Mouse (Mus musculus) stomach, embryonic 14.5 days (tissue): ENCODE data around the gene Adgrg6. TPM values are rescaled to one million over a fixed set of nuclear protein-coding genes. Genes with fewer than 3 reads are reported as not detected.

Experiments
- polyA plus RNA-seq: library from polyadenylated mRNA; unstranded; fragments of >200 nt; fragmentation: Nextera tagmentation; extraction: Ambion mirVana; gene quantifications from 2 replicates; pipeline ENCODE4 v1.2.1, GENCODE M21; 2014

Gene Adgrg6
- polyA plus RNA-seq, 1 experiment from 2014 or later, result 5.6 TPM

Other genes starting within 250 kb of the Adgrg6 start
- 99.7 and 107 TPM in 2 replicates for gene Vta1, start 159.9 kb upstream of the Adgrg6 start, polyA plus RNA-seq
- 0.42 and 1.0 TPM in 2 replicates for gene Nmbr, start 159.9 kb upstream of the Adgrg6 start, polyA plus RNA-seq
- not detected in 2 replicates for gene Gje1, start 172.6 kb upstream of the Adgrg6 start, polyA plus RNA-seq